Mouse (Mus musculus) ES-Bruce4 (cell line): ENCODE data around the gene Kifc3. TPM values are rescaled to one million over a fixed set of nuclear protein-coding genes. Genes with fewer than 3 reads are reported as not detected.

ENCODE experiments used
- H3K27ac ChIP-seq: 2 replicates; pipeline ENCODE4 v1.5.1; 2012; ENCODE audit warnings: low read length, inconsistent platforms; ENCODE audit not compliant: insufficient read depth
- H3K27me3 ChIP-seq: 2 replicates; pipeline ENCODE4 v1.6.1; 2012; ENCODE audit warnings: mild to moderate bottlenecking, low read length, inconsistent platforms; ENCODE audit not compliant: control insufficient read depth, poor library complexity, insufficient read depth, severe bottlenecking
- H3K36me3 ChIP-seq: 2 replicates; pipeline ENCODE4 v1.6.1; 2012; ENCODE audit warnings: inconsistent platforms, mild to moderate bottlenecking, low read length, moderate library complexity; ENCODE audit not compliant: control insufficient read depth, poor library complexity, insufficient read depth, severe bottlenecking
- H3K4me1 ChIP-seq: one replicate; pipeline ENCODE4 v1.8.1; 2011; ENCODE audit warnings: low read length; ENCODE audit not compliant: control insufficient read depth, insufficient read depth
- H3K4me3 ChIP-seq: 2 replicates; pipeline ENCODE4 v1.5.1; 2011; ENCODE audit warnings: low read depth, mild to moderate bottlenecking, low read length
- H3K9ac ChIP-seq: 2 replicates; pipeline ENCODE4 v1.6.1; 2012; ENCODE audit warnings: low read depth, mild to moderate bottlenecking, inconsistent platforms; ENCODE audit not compliant: poor library complexity, severe bottlenecking
- H3K9me3 ChIP-seq: replicated peaks from 2 replicates; pipeline ENCODE4 v1.6.1; 2012; ENCODE audit warnings: mild to moderate bottlenecking, low read length, inconsistent platforms; ENCODE audit not compliant: control insufficient read depth, poor library complexity, insufficient read depth, severe bottlenecking
- CTCF ChIP-seq: IDR thresholded peaks from one replicate; pipeline ENCODE4 v1.8.1; 2011; ENCODE audit warnings: low read depth, low read length
- EP300 ChIP-seq: IDR thresholded peaks from 2 replicates; pipeline ENCODE4 v1.6.1; 2011; ENCODE audit warnings: low read depth, low read length; ENCODE audit not compliant: insufficient read depth
- POLR2A ChIP-seq: IDR thresholded peaks from one replicate; pipeline ENCODE4 v1.8.1; 2011; ENCODE audit warnings: low read length; ENCODE audit not compliant: insufficient read depth
- polyA plus RNA-seq: library from polyadenylated mRNA; stranded (reverse); fragments of >200 nt; gene quantifications from 2 replicates; pipeline ENCODE4 v1.2.4, GENCODE M21; 2011; ENCODE audit warnings: low read depth; ENCODE audit not compliant: missing spikeins, insufficient read depth, insufficient read length

Gene Kifc3
- polyA plus RNA-seq, 1 experiment = 19.0 TPM

GRCm38 (mm10) chr8:95140555-95140954, 62.1 kb downstream of the Kifc3 start:
- no peak for TF ChIP-seq EP300
- no peak for TF ChIP-seq CTCF
- TF ChIP-seq POLR2A = no peak
- peaks cover 15% of the 10 kb centered on the region for H3K4me1 ChIP-seq
- no peaks in the 10 kb centered on the region for H3K27me3 ChIP-seq
- H3K4me3 ChIP-seq = no peak overlapping the region
- no peak overlapping the region for H3K9ac ChIP-seq
- H3K9me3 ChIP-seq = no peaks in the 10 kb centered on the region
- H3K27ac ChIP-seq = no peak overlapping the region; the same call in 1 of the 2 replicates
- H3K36me3 ChIP-seq = no peaks in the 10 kb centered on the region

DNA sequence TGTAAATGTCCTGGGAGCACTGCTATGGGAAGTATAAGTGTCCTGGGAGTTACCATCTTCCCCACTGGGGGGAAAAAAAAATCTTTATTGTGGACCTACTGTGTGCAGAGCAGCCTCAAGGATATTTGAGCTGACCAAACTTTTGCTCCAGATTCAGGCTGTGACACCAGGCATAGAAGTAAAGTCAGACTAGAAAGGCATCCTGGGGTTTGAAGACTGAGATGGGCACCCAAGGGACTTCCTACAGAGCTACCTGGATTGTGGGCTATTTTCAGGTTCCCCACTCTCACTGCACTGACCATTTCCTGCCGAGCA, 63.6 kb downstream of the Kifc3 start:
- H3K4me1 ChIP-seq = peaks cover 9% of the 10 kb centered on the region

DNA sequence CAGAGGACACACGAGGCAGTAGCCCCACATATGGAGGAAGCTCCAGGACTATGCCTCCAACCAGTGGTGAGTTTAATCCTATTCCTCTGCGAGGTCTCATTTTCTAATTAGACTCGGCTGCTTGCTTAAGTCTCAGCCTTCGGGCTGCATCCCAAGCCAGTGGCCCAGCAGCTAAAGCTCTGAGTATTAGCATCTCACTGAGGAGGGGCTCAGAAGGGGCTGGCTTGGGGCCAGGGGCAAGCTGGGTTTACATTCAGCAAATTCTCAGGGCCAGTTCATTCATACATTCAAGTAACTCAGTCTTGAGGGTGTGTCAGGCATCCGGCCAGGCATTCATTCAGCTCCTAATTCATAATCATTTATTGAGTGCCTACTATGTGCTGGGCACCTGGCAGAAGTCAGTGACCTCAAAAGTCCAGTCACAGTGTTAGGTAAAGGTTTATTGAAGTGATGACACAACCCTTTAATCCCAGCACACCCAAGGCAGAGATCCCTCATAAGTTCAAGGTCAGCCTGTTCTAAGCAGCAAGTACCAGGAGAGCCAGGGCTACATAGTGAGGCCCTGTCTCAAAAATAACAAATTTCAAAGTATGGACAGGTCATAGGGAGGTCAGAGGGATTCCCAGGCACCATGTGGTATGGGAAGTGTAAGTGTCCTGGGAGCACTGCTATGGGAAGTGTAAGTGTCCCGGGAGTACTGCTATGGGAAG, 64.1 kb downstream of the Kifc3 start:
- Histone ChIP-seq H3K9me3 (no peaks in the 10 kb centered on the region), H3K36me3 (no peaks in the 10 kb centered on the region), H3K4me3 (peak overlapping the region; percentile 26; the same call in 1 of the 2 replicates), H3K9ac (peak overlapping the region; percentile 53), H3K27me3 (no peaks in the 10 kb centered on the region), H3K4me1 (peaks cover 7% of the 10 kb centered on the region), H3K27ac (peak overlapping the region; percentile 51; the same call in 1 of the 2 replicates)
- no peak for TF ChIP-seq CTCF
- TF ChIP-seq EP300 = no peak
- TF ChIP-seq POLR2A = no peak

More for the DNA sequence above, 63.6 kb downstream of the Kifc3 start:
- H3K27me3 ChIP-seq = no peaks in the 10 kb centered on the region
- no peak overlapping the region for H3K27ac ChIP-seq
- no peak overlapping the region for H3K9ac ChIP-seq
- TF ChIP-seq EP300 = no peak
- TF ChIP-seq CTCF = no peak
- no peak for TF ChIP-seq POLR2A
- H3K36me3 ChIP-seq = no peaks in the 10 kb centered on the region
- no peak overlapping the region for H3K4me3 ChIP-seq
- no peaks in the 10 kb centered on the region for H3K9me3 ChIP-seq

DNA sequence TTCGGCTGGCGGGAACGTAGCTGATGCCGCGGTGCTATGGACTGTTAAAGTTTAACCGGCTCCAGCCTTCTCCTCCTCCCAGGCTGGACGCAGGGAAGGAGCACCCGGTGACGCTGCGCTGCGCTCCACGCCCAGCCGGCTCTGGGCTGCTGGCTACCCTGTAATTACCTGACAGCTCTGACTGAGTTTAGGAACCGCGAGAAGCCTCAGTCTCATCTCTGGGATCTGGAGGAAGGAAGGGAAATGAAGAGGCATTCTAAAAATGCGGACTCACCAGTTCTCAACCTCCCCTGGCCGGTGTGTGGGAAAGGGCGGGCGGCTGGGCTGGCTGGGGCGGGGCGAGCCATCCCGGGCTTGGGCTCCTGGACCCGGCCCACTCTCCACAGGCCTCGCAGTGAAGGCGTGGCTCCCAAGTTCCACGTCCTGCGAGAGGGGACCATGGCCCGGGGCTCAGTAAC, 64.9 kb downstream of the Kifc3 start:
- Histone ChIP-seq H3K36me3 (no peaks in the 10 kb centered on the region), H3K27me3 (no peaks in the 10 kb centered on the region), H3K9ac (peak overlapping the region; percentile 53), H3K9me3 (no peaks in the 10 kb centered on the region), H3K4me1 (peaks cover 7% of the 10 kb centered on the region), H3K4me3 (peak overlapping the region; percentile 45), H3K27ac (peak overlapping the region; percentile 51)
- TF ChIP-seq CTCF (no peak), POLR2A (no peak), EP300 (0 out of 2 replicates have a peak, but pooled peaks have one; percentile 51)

DNA sequence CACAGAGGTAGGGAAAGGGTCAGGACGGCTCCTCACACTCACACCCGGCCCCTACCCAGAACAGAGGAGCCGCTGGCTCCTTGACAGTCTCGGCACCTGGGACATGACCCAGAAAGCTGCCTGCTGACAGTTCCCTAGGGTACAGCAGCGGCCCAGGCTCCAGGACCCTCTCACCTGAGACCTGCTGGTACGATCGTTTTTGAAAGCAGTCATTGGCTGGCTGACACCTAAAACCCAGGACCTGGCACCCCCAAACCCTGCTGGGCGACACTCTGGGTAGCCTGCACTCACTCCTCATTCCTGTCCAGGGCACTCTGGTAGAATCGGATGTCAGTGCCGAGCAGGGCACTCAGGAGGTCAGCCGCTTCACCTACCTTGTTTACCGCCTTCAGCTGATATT, 65.4 kb downstream of the Kifc3 start:
- Histone ChIP-seq H3K27me3 (no peaks in the 10 kb centered on the region), H3K36me3 (no peaks in the 10 kb centered on the region), H3K4me1 (peaks cover 7% of the 10 kb centered on the region), H3K4me3 (peak overlapping the region; percentile 45), H3K9ac (peak overlapping the region; percentile 53), H3K9me3 (no peaks in the 10 kb centered on the region), H3K27ac (peak overlapping the region; percentile 49)
- TF ChIP-seq POLR2A (no peak), EP300 (no peak), CTCF (no peak)

- peaks cover 7% of the 10 kb centered on the region for H3K4me1 ChIP-seq
- H3K9ac ChIP-seq = no peak overlapping the region
- no peak for TF ChIP-seq POLR2A
- H3K9me3 ChIP-seq = no peaks in the 10 kb centered on the region
- H3K36me3 ChIP-seq = no peaks in the 10 kb centered on the region
- H3K4me3 ChIP-seq = no peak overlapping the region
- H3K27me3 ChIP-seq = no peaks in the 10 kb centered on the region
- H3K27ac ChIP-seq = no peak overlapping the region
Measured at GRCm38 (mm10) chr8:95136218-95136617, 66.4 kb downstream of the Kifc3 start.
